Mouse (Mus musculus) forebrain, embryonic 10.5 days (tissue): Measurements from ENCODE around the gene Trub1. TPM values are rescaled to one million over a fixed set of nuclear protein-coding genes. Genes with fewer than 3 reads are reported as not detected.

ENCODE experiments used
- DNase-seq: peaks from one replicate; pipeline ENCODE4 v3.0.0-alpha.2; 2017; ENCODE audit warnings: low spot score; ENCODE audit errors: extremely low spot score
- H3K27ac ChIP-seq: fragments of 300-500 bp; sonication (generic); 2 replicates; pipeline ENCODE4 v1.5.1; 2016; ENCODE audit warnings: mild to moderate bottlenecking
- H3K27me3 ChIP-seq: fragments of 300-500 bp; sonication (generic); 2 replicates; pipeline ENCODE4 v1.6.1; 2016; ENCODE audit warnings: mild to moderate bottlenecking; ENCODE audit not compliant: poor library complexity, severe bottlenecking
- H3K36me3 ChIP-seq: fragments of 300-500 bp; sonication (generic); replicated peaks from 2 replicates; pipeline ENCODE4 v1.6.1; 2016; ENCODE audit warnings: mild to moderate bottlenecking, moderate library complexity
- H3K4me1 ChIP-seq: fragments of 300-500 bp; sonication (generic); 2 replicates; pipeline ENCODE4 v1.6.1; 2016
- H3K4me3 ChIP-seq: fragments of 300-500 bp; sonication (generic); 2 replicates; pipeline ENCODE4 v1.5.1; 2016; ENCODE audit warnings: mild to moderate bottlenecking, moderate library complexity
- H3K9me3 ChIP-seq: fragments of 300-500 bp; sonication (generic); 2 replicates; pipeline ENCODE4 v1.6.1; 2016; ENCODE audit warnings: mild to moderate bottlenecking, moderate library complexity
- WGBS: fragments of 180-500 bp; shearing (Covaris S2); methylation state at CpG from one replicate; pipeline ENCODE4 v1.1.7; 2016; 5-methylcytosine and 5-hydroxymethylcytosine counted together
- polyA plus RNA-seq: library from polyadenylated mRNA; unstranded; fragments of >200 nt; fragmentation: Nextera tagmentation; extraction: Ambion mirVana; gene quantifications from 2 replicates; pipeline ENCODE4 v1.2.1, GENCODE M21; 2016

The Trub1 gene
- polyA plus RNA-seq, 1 experiment from 2014 or later = 23.4 TPM

DNA sequence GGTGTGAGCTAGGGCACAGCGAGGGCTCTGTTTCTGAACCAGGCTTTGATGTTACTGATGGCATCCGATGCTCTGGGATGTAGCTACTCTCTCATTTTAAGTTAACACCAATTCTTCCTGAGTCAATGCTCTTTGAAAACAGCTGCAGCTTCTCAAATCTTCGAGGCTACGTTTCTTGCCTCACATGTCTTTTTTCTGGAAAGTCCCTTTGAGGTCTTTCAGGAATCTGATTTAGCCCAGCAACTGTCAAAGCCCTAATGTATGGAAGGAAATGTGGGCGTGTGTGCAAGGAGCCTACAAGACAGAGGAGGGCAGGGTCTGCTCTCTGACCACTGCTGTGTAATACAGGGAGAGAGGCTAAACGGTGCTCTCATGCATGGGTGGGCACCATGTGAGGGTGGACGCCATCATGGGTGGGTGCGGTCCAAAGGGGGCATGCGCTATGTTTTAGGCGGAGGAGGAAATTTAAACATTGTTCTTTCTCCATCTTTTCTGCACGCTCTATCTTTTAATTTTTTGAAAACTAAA is 55.6 kb downstream of the Trub1 start:
- Histone ChIP-seq H3K4me1 (peaks cover 18% of the 10 kb centered on the region), H3K4me3 (no peak overlapping the region), H3K27me3 (no peaks in the 10 kb centered on the region), H3K36me3 (no peaks in the 10 kb centered on the region), H3K9me3 (no peaks in the 10 kb centered on the region), H3K27ac (no peak overlapping the region)
- 91% methylated on average over 11 of the region's 11 CpGs for WGBS
- DNase-seq = no peak

DNA sequence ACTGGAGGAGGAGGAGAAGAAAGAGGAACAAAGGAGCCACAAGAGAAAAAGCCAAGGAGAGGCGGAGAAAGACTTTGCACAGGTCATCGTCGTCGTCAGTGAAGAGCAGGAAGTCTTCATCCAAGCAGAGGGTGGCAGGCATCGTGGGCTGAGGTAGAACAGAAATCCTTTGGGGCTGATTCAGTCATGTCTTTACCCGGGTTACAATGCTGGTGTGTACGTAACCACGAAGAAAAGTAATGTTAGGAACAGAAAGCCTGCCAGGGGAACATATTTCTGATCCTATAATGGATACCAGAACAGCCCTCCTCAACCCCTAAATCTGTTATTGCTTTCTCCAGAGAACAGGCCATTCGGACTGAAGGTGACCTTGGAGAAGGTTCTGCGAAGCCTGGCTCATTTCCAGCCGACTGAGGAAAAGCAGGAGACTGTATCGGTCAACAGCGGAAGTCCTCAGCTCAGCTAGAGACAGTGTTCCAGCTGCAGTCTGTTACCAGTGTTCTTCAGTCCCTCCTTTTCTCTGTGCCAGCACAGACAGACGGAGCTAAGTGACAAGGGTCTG is 57.1 kb downstream of the Trub1 start:
- 87% methylated on average over 14 of the region's 14 CpGs for WGBS
- Histone ChIP-seq H3K4me1 (peaks cover 16% of the 10 kb centered on the region), H3K36me3 (no peaks in the 10 kb centered on the region), H3K4me3 (no peak overlapping the region), H3K27ac (no peak overlapping the region; the same call in 1 of the 2 replicates), H3K27me3 (no peaks in the 10 kb centered on the region), H3K9me3 (no peaks in the 10 kb centered on the region)
- DNase-seq = no peak

DNA sequence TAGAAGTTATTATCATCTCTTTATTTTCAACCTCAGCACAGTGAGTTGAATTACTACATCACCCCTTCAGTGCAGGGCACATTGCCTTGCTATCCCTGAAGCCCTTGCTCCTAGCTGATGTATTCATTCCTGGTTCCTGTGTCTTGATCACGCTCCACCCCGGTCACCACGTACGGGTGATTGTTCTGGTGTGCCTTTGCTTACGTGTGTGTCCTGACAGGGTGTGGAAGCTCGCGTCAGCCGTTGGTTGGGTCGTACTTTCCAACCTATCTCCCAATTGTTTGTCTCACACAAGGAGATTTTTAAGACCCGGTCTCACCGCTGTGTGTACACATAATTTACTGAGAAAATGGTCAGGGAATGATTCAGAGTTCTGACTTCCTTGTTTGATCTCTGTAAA is 58.1 kb downstream of the Trub1 start:
- DNase-seq = no peak
- peaks cover 7% of the 10 kb centered on the region; the same call in 1 of the 2 replicates for H3K4me1 ChIP-seq
- no peak overlapping the region for H3K4me3 ChIP-seq
- no peak overlapping the region for H3K27ac ChIP-seq
- H3K27me3 ChIP-seq = no peaks in the 10 kb centered on the region
- no peaks in the 10 kb centered on the region for H3K9me3 ChIP-seq
- WGBS = 98% methylated on average over 11 of the region's 11 CpGs
- H3K36me3 ChIP-seq = no peaks in the 10 kb centered on the region

DNA sequence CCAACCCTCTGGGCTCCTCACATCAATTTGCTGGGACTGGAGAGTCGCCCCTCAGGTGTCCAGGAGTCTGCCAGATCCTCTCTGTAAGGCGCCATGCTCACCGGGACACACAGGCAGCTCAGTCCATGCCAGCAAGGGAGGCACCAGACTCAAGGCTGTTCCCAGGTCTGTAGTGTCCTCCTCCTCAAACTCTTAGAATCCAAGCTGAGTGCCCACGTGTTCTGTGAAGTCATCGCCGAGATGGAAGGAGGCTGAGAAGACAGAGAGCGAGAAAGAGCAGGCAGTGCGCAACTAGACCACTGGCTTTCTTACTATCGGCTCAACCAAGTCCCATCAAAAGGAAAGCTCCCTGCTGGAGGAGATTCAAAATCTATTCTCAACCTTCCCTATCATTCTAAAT is 60.4 kb downstream of the Trub1 start:
- no peak overlapping the region for H3K27ac ChIP-seq

DNA sequence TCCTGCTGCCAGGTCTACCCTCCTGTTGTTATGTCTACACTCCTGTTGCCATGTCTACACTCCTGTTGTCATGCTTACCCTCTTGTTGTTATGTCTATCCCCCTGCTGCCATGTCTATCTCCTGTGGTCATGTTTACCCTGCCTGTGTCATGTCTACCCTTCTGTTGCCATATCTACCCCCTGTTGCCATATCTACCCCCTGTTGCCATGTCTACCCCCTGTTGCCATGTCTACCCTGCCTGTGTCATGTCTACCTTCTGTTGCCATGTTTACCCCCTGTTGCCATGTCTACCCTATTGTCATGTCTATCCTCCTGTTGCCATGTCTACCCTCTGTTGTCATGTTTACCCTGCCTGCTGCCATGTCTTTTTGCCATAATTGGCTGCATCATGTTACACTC is 69.0 kb downstream of the Trub1 start:
- Histone ChIP-seq H3K36me3 (no peaks in the 10 kb centered on the region), H3K4me3 (no peak overlapping the region), H3K9me3 (no peaks in the 10 kb centered on the region), H3K4me1 (peaks cover 11% of the 10 kb centered on the region), H3K27me3 (no peaks in the 10 kb centered on the region), H3K27ac (no peak overlapping the region)
- no peak for DNase-seq

More for the DNA sequence above, 60.4 kb downstream of the Trub1 start:
- WGBS = 89% methylated on average over 9 of the region's 9 CpGs
- Histone ChIP-seq H3K4me3 (no peak overlapping the region), H3K4me1 (0 out of 2 replicates have a peak, but pooled peaks cover 2% of the 10 kb centered on the region), H3K27me3 (no peaks in the 10 kb centered on the region), H3K36me3 (no peaks in the 10 kb centered on the region), H3K9me3 (no peaks in the 10 kb centered on the region)
- DNase-seq = no peak

DNA sequence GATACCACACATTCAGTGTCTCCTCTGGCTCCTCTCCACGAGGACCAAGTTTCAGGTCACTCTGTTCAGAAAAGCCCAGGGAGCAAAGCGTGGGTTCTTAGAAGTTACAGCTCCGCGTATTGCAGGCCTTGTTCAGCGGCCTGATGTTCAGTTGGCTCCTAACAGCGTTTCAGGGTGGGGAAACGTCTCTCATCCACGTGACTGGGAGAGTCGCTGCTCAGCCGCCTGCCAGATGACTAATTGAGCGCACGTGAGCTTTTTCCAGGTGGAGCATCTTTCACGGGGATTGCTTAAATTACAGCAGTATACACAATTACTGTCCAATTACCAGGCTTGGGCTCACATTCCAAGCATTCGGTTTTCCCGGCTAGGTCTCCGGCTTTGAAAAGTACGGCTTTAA is 70.7 kb downstream of the Trub1 start:
- H3K36me3 ChIP-seq = no peaks in the 10 kb centered on the region
- no peaks in the 10 kb centered on the region for H3K27me3 ChIP-seq
- H3K4me3 ChIP-seq = no peak overlapping the region
- peaks cover 16% of the 10 kb centered on the region for H3K4me1 ChIP-seq
- no peak overlapping the region for H3K27ac ChIP-seq
- WGBS = 78% methylated on average over 17 of the region's 17 CpGs
- no peaks in the 10 kb centered on the region for H3K9me3 ChIP-seq
- DNase-seq = no peak

DNA sequence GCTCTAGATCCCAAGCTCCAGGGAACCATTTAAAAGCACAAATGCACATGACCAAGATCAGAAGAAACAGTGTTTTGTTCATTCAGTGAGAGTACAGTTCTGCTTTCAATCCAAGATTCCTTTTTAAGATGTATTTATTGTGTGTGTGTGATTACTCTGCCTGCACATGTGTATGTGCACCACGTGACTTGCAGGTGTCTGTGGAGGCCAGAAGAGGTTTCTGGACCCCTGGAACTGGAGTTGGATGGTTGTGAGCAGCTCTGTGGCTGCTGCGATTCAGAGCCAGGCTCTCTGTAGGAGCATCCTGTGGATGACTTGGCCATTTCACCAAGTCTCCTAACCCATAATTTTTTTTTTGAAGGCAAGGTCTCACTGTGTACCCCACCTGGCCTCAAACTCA is 73.0 kb downstream of the Trub1 start:
- Histone ChIP-seq H3K27me3 (no peaks in the 10 kb centered on the region), H3K27ac (no peak overlapping the region), H3K36me3 (no peaks in the 10 kb centered on the region), H3K4me3 (no peak overlapping the region), H3K9me3 (no peaks in the 10 kb centered on the region), H3K4me1 (peaks cover 16% of the 10 kb centered on the region)
- WGBS = 73% methylated on average over 2 of the region's 2 CpGs
- DNase-seq = no peak

DNA sequence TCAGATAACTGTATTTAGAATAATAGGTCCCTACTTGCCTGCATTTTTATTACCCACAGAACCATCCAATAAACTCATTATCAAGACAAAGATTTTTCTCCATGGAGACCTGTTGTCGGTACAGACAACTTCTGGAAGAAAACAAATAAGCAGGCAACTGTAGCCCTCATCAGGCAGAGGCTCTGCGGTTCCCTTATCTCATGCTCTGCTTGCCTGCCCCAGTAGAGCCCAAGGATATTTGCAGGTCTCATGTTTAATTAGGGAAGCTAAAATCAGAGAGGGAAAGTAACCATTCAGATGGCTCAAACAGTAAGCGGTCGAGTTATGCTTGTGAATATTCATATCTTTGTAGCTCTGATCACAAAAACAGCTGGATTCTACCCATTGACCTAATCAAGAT is 77.5 kb downstream of the Trub1 start:
- Histone ChIP-seq H3K36me3 (no peaks in the 10 kb centered on the region), H3K27ac (no peak overlapping the region), H3K27me3 (no peaks in the 10 kb centered on the region), H3K9me3 (no peaks in the 10 kb centered on the region), H3K4me1 (peaks cover 8% of the 10 kb centered on the region), H3K4me3 (no peak overlapping the region)
- DNase-seq = no peak
- WGBS = 93% methylated on average over 4 of the region's 4 CpGs

DNA sequence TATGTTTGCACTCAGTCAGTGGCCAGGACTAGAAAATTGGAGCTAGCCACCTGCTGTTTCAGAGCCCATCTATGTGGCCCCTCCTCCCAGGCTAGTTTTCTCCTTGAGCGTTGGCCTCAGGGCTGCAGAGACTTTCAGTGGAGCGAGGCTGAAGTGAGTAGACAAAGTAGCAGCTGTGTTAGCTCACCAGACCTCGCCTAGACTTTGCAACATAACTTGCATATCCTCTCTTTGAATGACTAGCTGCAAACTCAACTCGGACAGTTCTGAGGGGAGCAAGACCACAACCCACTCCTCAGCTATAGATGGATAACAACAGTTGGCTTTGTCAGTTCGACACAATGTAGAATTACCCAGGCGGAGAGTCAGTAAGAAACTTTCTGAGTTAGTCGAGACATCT is 81.5 kb downstream of the Trub1 start:
- no peak overlapping the region for H3K4me3 ChIP-seq
- H3K27me3 ChIP-seq = peaks cover 5% of the 10 kb centered on the region; the same call in 1 of the 2 replicates
- DNase-seq = no peak
- no peaks in the 10 kb centered on the region for H3K9me3 ChIP-seq
- WGBS = 84% methylated on average over 7 of the region's 7 CpGs
- peaks cover 25% of the 10 kb centered on the region for H3K4me1 ChIP-seq
- no peak overlapping the region for H3K27ac ChIP-seq
- no peaks in the 10 kb centered on the region for H3K36me3 ChIP-seq

DNA sequence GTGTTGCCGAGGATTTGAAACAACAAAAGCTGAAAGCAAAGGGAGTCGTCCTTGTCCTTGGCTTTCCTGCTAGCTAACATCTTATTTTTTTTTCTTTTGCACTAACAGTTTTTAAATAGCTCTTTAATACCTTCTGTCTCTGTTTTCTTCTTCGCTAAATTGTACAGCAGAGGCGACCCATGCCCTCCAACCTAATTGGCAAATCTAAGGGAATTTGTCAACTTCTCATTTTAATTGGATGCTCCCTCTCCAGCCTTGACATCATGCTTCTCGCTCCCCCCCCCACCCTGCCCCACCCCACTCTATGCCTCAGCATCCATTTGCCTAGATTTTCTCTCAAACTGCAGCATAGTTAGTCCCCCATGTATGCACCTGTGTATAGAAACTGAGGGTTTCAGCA is 83.8 kb downstream of the Trub1 start:
- H3K27me3 ChIP-seq = peaks cover 5% of the 10 kb centered on the region; the same call in 1 of the 2 replicates
- DNase-seq = no peak
- H3K36me3 ChIP-seq = no peaks in the 10 kb centered on the region
- peaks cover 25% of the 10 kb centered on the region for H3K4me1 ChIP-seq
- H3K27ac ChIP-seq = no peak overlapping the region
- no peak overlapping the region for H3K4me3 ChIP-seq
- 62% methylated on average over 5 of the region's 5 CpGs for WGBS
- H3K9me3 ChIP-seq = no peaks in the 10 kb centered on the region

DNA sequence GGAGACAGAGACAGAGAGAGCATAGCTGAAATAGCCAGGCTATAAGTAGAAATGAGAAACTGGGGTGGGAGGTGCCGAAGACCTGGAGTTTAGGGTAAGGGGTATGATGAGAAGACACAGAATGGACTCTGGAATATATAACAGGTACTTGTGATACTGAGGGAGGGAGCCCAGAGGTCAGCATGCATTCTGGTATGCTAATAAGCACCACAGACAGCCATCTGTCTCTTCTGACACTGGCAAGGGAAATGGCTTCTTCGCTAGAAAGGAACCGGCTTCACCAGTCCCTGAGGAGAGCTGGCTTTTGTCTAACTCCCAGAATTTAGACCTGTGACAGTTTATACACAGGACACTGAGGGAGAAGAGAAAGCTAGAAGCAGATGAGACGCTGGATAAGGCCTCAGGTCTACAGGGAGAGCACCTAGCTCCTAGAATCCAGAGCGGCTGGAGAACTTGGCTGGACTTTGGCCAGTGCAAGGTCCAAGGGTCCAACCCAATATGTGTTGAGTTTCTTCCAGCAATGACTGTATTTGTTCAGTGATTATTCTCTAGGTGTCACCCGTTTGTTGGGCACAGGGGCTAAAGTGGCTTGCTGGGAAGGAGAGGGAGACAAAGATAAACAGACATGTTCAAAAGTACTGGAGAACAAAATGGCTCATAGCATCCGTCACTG is 84.9 kb downstream of the Trub1 start:
- Histone ChIP-seq H3K4me3 (no peak overlapping the region), H3K27ac (no peak overlapping the region), H3K4me1 (peaks cover 25% of the 10 kb centered on the region), H3K36me3 (no peaks in the 10 kb centered on the region), H3K27me3 (peaks cover 5% of the 10 kb centered on the region; the same call in 1 of the 2 replicates), H3K9me3 (no peaks in the 10 kb centered on the region)
- no peak for DNase-seq
- WGBS = 88% methylated on average over 7 of the region's 7 CpGs

DNA sequence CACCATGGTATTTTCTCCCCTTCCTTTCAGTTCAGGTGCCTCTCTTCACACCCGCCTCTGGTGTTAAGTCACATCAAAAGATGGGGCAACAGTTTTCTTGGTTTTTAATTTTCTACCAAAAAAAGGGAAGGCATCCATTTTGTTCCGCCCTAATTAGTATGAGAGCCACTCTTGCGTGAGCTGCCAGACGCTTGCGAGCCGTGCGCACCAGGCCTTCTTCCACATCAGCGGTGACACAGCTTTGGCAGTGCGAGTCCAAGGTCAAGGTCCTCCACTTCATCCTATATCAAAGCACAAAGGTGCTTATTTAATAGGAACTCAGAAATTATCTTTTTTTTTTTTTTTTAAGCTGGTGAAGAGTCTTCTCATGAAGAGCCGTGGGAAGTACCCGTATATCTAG is 87.4 kb downstream of the Trub1 start:
- no peak for DNase-seq
- Histone ChIP-seq H3K27me3 (peaks cover 5% of the 10 kb centered on the region; the same call in 1 of the 2 replicates), H3K36me3 (no peaks in the 10 kb centered on the region), H3K4me3 (no peak overlapping the region), H3K27ac (no peak overlapping the region), H3K4me1 (peaks cover 45% of the 10 kb centered on the region), H3K9me3 (no peaks in the 10 kb centered on the region)
- 92% methylated on average over 11 of the region's 11 CpGs for WGBS
